Mouse (Mus musculus) liver, embryonic 16.5 days (tissue): ENCODE measurements around the gene Sypl2. TPM values are rescaled to one million over a fixed set of nuclear protein-coding genes. Genes with fewer than 3 reads are reported as not detected.
A peak's percentile ranks its signal among the peaks of the same experiment; 100 is the strongest.

Experiments
- ATAC-seq: fragments of 200-750 bp; cut with Nextera tagmentation; 2 replicates; pipeline ENCODE4 v1.8.0; 2017; ENCODE audit warnings: low read depth, mild to moderate bottlenecking, moderate number of reproducible peaks, moderate library complexity
- H3K27ac ChIP-seq: fragments of 300-500 bp; sonication (generic); 2 replicates; pipeline ENCODE4 v1.5.1; 2014; ENCODE audit warnings: mild to moderate bottlenecking, low read length
- H3K27me3 ChIP-seq: fragments of 300-500 bp; sonication (generic); 2 replicates; pipeline ENCODE4 v1.6.1; 2014; ENCODE audit warnings: low read depth, low read length, mixed read lengths; ENCODE audit not compliant: control insufficient read depth, insufficient read depth
- H3K36me3 ChIP-seq: fragments of 300-500 bp; sonication (generic); 2 replicates; pipeline ENCODE4 v1.6.1; 2014; ENCODE audit warnings: mild to moderate bottlenecking; ENCODE audit not compliant: control insufficient read depth, insufficient read depth
- H3K4me1 ChIP-seq: fragments of 300-500 bp; sonication (generic); 2 replicates; pipeline ENCODE4 v1.6.1; 2014; ENCODE audit warnings: low read depth, low read length, mixed read lengths; ENCODE audit not compliant: control insufficient read depth
- H3K4me2 ChIP-seq: fragments of 300-500 bp; sonication (generic); 2 replicates; pipeline ENCODE4 v1.6.1; 2014; ENCODE audit warnings: low read depth, low read length, mixed read lengths
- H3K4me3 ChIP-seq: fragments of 300-500 bp; sonication (generic); 2 replicates; pipeline ENCODE4 v1.5.1; 2014; ENCODE audit warnings: low read depth, mild to moderate bottlenecking, low read length
- H3K9ac ChIP-seq: fragments of 300-500 bp; sonication (generic); 2 replicates; pipeline ENCODE4 v1.6.1; 2014; ENCODE audit warnings: low read depth, low read length
- H3K9me3 ChIP-seq: fragments of 300-500 bp; sonication (generic); replicated peaks from 2 replicates; pipeline ENCODE4 v1.6.1; 2016; ENCODE audit warnings: low read length; ENCODE audit not compliant: control insufficient read depth
- WGBS: fragments of 180-500 bp; shearing (Covaris S2); extraction: QIAGEN DNeasy Blood & Tissue Kit; methylation state at CpG from one replicate; pipeline ENCODE4 v1.1.7; 2014; ENCODE audit not compliant: insufficient replicate concordance; 5-methylcytosine and 5-hydroxymethylcytosine counted together
- polyA plus RNA-seq: library from polyadenylated mRNA; unstranded; fragments of >200 nt; fragmentation: Nextera tagmentation; extraction: Ambion mirVana; gene quantifications from 2 replicates; pipeline ENCODE4 v1.2.1, GENCODE M21; 2015

Gene Sypl2
- polyA plus RNA-seq, 1 experiment from 2014 or later: 0.71 TPM

DNA sequence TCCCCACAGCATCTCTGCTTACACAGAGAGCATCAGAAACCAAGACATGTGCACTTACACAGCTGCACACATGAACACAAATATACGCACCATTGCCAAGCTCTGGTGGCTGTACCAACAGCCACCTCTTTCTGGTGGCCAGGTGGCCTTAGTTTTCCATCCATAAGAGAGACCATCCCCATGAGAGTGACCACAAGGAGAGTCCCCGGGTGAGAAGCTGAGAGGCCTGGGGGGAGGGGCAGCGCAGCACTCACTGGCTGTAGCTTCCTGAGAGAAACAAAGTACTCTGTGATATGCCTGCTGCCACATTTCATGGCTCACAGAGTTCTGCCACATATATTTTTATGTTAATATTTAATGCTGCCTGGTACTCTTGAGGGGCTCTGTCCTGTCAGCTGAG lies 57.2 kb downstream of the Sypl2 start:
- H3K9ac ChIP-seq: no peak overlapping the region
- H3K4me2 ChIP-seq: no peak overlapping the region
- H3K36me3 ChIP-seq: no peaks in the 10 kb centered on the region
- no peak overlapping the region for H3K4me3 ChIP-seq
- H3K27me3 ChIP-seq: no peaks in the 10 kb centered on the region; the same call in 1 of the 2 replicates
- H3K9me3 ChIP-seq: no peaks in the 10 kb centered on the region
- no peak overlapping the region for H3K27ac ChIP-seq
- ATAC-seq: no peak
- no peaks in the 10 kb centered on the region for H3K4me1 ChIP-seq
- WGBS: 49% methylated on average over 3 of the region's 3 CpGs

DNA sequence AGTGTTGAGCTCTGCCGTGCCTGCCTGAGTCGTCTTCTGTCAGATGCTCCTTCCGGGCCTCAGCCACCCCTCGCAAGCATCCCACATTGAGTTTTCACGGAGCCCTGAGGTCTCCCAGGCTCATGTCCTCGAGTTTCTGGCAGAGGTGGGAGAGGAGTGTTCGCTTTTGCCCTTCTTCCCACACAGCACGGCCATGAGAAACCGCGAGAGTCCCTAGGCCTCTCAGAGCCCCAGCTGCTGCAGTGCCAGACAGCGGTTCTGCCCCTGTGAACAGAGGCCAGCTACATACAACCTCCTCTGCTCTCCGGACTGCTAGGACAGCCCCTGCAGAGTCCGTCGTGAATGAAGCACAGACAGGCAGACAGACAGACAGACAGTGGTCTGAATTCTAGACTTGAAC lies 58.9 kb downstream of the Sypl2 start:
- WGBS: 55% methylated on average over 14 of the region's 14 CpGs
- no peak overlapping the region for H3K4me3 ChIP-seq
- no peak overlapping the region for H3K27ac ChIP-seq

DNA sequence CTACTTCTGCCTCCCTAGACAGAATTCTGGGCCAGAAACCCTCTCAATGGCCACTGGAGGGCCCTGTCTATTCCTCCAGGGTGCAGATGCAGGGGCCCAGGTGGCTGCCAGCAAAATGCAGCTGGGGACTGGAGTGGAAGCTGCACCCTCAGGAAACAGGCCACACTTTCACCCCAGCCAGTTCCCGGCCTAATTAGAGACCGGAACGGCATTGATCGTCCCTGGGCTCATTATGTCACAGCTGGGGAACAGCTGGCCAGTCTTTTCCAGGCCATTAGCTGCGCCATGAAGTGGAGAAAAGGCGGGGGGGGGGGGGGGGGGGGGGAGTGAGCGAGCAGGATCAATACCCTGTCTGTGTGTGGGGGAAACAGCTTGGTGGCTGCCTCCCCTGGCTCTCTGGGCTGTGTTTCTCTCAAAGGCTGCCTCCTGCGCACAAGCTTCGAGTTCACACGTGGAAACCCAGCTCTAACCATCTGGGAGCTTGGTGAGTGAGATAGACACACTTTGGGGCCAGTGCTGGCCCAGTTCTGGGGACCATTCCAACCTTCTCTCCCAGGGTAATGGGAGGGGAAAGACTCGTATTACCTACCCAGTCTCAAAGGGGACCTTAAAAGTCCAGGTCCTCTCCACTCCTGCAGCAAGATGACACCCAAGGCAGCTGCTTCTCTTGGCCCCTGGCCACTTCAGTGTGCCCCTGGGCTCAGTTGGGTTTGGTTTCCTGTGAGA lies 59.8 kb downstream of the Sypl2 start:
- no peaks in the 10 kb centered on the region; the same call in 1 of the 2 replicates for H3K27me3 ChIP-seq
- no peak overlapping the region for H3K9ac ChIP-seq
- ATAC-seq: peak; percentile 24; the same call in 1 of the 2 replicates
- H3K4me2 ChIP-seq: no peak overlapping the region
- H3K4me3 ChIP-seq: no peak overlapping the region
- H3K9me3 ChIP-seq: no peaks in the 10 kb centered on the region
- 33% methylated on average over 9 of the region's 11 CpGs for WGBS
- H3K27ac ChIP-seq: no peak overlapping the region
- H3K36me3 ChIP-seq: no peaks in the 10 kb centered on the region
- no peaks in the 10 kb centered on the region for H3K4me1 ChIP-seq

More for the DNA sequence above, 58.9 kb downstream of the Sypl2 start:
- ATAC-seq: no peak
- no peaks in the 10 kb centered on the region for H3K4me1 ChIP-seq
- no peak overlapping the region for H3K4me2 ChIP-seq
- no peaks in the 10 kb centered on the region for H3K9me3 ChIP-seq
- H3K27me3 ChIP-seq: no peaks in the 10 kb centered on the region; the same call in 1 of the 2 replicates
- no peaks in the 10 kb centered on the region for H3K36me3 ChIP-seq
- no peak overlapping the region for H3K9ac ChIP-seq

DNA sequence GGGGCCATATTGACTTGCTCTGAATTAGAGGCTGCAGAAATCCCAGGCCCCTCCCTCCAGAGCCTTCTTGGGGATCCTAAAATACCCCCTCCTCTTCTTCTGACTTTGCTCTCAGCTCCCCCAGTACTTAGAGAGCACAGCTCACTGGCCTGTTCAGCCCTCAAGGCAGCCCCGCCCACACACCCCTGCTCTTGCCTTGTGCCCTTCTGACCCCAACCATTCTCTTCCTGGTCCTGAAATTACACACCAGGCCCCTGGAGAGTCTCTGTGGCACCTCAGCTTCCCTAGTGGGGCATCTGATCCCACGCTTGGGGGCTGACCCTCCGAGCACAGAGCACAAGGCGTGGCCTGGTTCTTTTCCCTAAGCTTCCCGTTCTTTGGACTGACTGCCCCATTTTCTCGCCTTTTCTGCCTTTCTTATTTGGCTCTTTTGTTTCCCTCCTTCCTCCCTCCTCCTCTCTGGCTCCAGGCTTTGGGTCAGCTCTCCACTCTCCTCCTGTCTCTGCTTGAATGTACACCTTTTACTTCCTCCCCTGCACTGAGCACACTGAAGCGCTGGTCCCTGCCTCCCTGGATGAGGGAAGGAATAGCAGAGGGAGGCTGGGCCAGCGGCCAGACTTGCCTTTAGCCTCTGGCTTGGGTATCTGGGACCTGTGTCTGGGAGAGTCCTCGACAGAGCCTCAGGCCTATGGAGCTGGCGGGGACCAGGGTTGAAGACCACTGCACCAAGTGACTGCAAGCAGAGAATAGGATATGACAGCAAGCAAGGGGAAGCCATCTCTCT lies 60.7 kb downstream of the Sypl2 start:
- Histone ChIP-seq H3K4me1 (no peaks in the 10 kb centered on the region), H3K27me3 (no peaks in the 10 kb centered on the region; the same call in 1 of the 2 replicates), H3K36me3 (no peaks in the 10 kb centered on the region), H3K27ac (no peak overlapping the region), H3K4me2 (no peak overlapping the region), H3K4me3 (no peak overlapping the region), H3K9ac (no peak overlapping the region), H3K9me3 (no peaks in the 10 kb centered on the region)
- WGBS: 53% methylated on average over 10 of the region's 10 CpGs
- peak; percentile 9; the same call in 1 of the 2 replicates for ATAC-seq

DNA sequence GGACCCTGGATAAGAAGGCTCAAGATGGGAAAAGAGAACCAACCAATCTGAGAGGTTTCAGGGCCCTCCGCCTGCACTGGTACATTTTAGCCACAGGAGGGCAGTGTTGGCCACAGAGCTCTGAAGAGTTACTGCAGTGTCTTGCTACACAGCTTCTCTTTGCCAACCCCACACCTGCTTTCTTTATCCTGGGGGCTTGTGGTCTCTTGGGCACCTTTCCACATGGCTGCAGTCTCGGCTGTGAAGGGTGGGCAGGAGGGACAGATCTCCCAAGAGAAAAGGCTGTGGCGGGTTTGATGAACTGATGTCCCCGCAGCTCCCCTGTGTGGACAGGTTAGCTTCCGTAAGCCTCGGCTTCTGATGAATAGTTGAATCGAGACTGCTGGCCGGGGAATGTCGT lies 61.6 kb downstream of the Sypl2 start:
- WGBS: 29% methylated on average over 9 of the region's 9 CpGs
- H3K4me2 ChIP-seq: 0 out of 2 replicates have a peak overlapping the region, but pooled peaks have one; percentile 21
- no peaks in the 10 kb centered on the region for H3K36me3 ChIP-seq
- no peak overlapping the region for H3K27ac ChIP-seq
- H3K9me3 ChIP-seq: no peaks in the 10 kb centered on the region
- no peak overlapping the region for H3K9ac ChIP-seq
- H3K27me3 ChIP-seq: no peaks in the 10 kb centered on the region; the same call in 1 of the 2 replicates
- H3K4me3 ChIP-seq: no peak overlapping the region
- no peaks in the 10 kb centered on the region for H3K4me1 ChIP-seq
- peak; percentile 30; the same call in 1 of the 2 replicates for ATAC-seq

DNA sequence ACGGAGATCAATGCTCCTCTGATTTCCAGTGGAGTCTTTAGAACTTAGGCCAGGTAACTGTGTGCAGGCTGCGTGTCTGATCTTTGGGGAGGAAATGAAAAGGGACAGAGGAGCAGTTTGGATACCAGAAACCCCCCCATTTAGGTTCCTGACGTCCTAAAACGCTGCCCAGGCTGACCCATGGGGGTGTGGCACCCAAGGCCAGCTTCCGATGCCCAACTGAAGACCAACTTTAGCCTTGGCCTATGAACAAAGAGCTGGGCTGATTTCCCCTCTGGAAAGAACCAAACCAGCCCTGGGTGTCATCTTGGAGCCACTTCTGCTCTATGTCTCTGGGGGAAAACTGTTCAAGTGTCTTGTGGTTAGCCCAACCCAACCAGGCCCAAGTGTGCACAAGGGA lies 62.4 kb downstream of the Sypl2 start:
- no peaks in the 10 kb centered on the region for H3K4me1 ChIP-seq
- WGBS: 46% methylated on average over 5 of the region's 5 CpGs
- no peak for ATAC-seq

More for the DNA sequence above, 62.4 kb downstream of the Sypl2 start:
- no peaks in the 10 kb centered on the region; the same call in 1 of the 2 replicates for H3K27me3 ChIP-seq
- H3K4me3 ChIP-seq: no peak overlapping the region
- H3K4me2 ChIP-seq: no peak overlapping the region
- H3K9ac ChIP-seq: no peak overlapping the region
- H3K27ac ChIP-seq: no peak overlapping the region
- H3K9me3 ChIP-seq: no peaks in the 10 kb centered on the region
- no peaks in the 10 kb centered on the region for H3K36me3 ChIP-seq

Other genes with a start within 250 kb of the Sypl2 start
- gene Gstm2, start 240.2 kb downstream of the Sypl2 start, polyA plus RNA-seq: 6.9 and 10.4 TPM in 2 replicates
- gene Gstm1, start 208.7 kb downstream of the Sypl2 start, polyA plus RNA-seq: 376 and 435 TPM in 2 replicates
- gene Gstm4, start 181.8 kb downstream of the Sypl2 start, polyA plus RNA-seq: 16.8 and 17.0 TPM in 2 replicates
- gene Ampd2, start 140.0 kb downstream of the Sypl2 start, polyA plus RNA-seq: 76.4 and 79.6 TPM in 2 replicates
- gene Gnat2, start 133.9 kb downstream of the Sypl2 start, polyA plus RNA-seq: 3.8 and 4.1 TPM in 2 replicates
- gene Gnai3, start 80.5 kb downstream of the Sypl2 start, polyA plus RNA-seq: 69.9 and 73.7 TPM in 2 replicates
- gene Gpr61, start 71.8 kb downstream of the Sypl2 start, polyA plus RNA-seq: 0.02 TPM in 1 of 2 replicates, not detected in the other
- gene Amigo1, start 40.3 kb downstream of the Sypl2 start, polyA plus RNA-seq: 0.61 and 0.64 TPM in 2 replicates
- 1.9 TPM in 2 replicates for gene Cyb561d1, start 25.4 kb downstream of the Sypl2 start, polyA plus RNA-seq
- 2.0 and 2.1 TPM in 2 replicates for gene Atxn7l2, start 15.7 kb downstream of the Sypl2 start, polyA plus RNA-seq
- gene Psma5, start 30.3 kb upstream of the Sypl2 start, polyA plus RNA-seq: 126 and 136 TPM in 2 replicates
- 1.8 and 2.5 TPM in 2 replicates for gene Sort1, start 57.4 kb upstream of the Sypl2 start, polyA plus RNA-seq
- 0.71 and 1.0 TPM in 2 replicates for gene Mybphl, start 138.3 kb upstream of the Sypl2 start, polyA plus RNA-seq
- 12.0 and 12.1 TPM in 2 replicates for gene Psrc1, start 157.2 kb upstream of the Sypl2 start, polyA plus RNA-seq
- 0.08 and 0.30 TPM in 2 replicates for gene Celsr2, start 188.9 kb upstream of the Sypl2 start, polyA plus RNA-seq
- gene Sars, start 218.6 kb upstream of the Sypl2 start, polyA plus RNA-seq: 72.6 and 76.8 TPM in 2 replicates